23 mouse cellular contexts compared by ENCODE assay signal in the genomic region with DNA sequence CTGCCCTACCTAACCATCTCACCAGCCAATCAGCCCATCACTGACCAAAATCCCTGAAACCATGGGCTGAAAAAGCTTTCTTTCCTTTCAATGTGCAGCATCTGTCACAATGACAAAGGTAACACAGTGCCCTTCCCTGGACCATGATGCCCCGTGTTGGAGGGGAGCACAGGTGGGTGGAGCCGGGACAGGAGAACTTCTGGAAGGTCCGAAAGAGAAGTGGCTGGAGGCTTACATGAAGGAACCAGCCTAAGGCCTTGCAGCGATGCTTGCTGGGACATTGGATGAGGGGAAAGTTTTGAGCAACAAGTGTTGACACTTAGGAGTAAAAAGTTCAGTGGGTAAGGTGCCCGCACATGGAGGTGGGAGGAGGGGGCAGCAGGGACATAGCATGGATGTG. TPM values are rescaled to one million over a fixed set of nuclear protein-coding genes. Genes with fewer than 3 reads are reported as not detected.
DNase-seq lines count a peak whose midpoint lies in the region; ATAC-seq and TF ChIP-seq lines count a peak whose summit lies in the region.
"Had no signal": no experiment of that assay in that cellular context is flagged by ENCODE, and none has a peak within 500 bp of the region (broad histone marks: within the 10 kb centered on the region; RNA-seq: fewer than 3 reads in every experiment).

No protein-coding gene starts in this region.

- no peaks in the 10 kb centered on the region for H3K27me3 ChIP-seq in embryonic facial prominence, embryonic 15.5 days
- no peaks in the 10 kb centered on the region for H3K27me3 ChIP-seq in embryonic facial prominence, embryonic 10.5 days (replicated peaks; ENCODE audit: low read depth, poor library complexity, severe bottlenecking)
- no peaks in the 10 kb centered on the region for H3K27me3 ChIP-seq in heart, adult 2 months (ENCODE audit: control insufficient read depth, insufficient read depth, low read length)
- no peaks in the 10 kb centered on the region for H3K27me3 ChIP-seq in midbrain, embryonic 10.5 days (ENCODE audit: low read depth, poor library complexity, severe bottlenecking)
- no peaks in the 10 kb centered on the region for H3K27me3 ChIP-seq in midbrain, embryonic 14.5 days (ENCODE audit: control insufficient read depth, insufficient read depth, low read length)
- H3K27me3 ChIP-seq: CH12.LX; embryonic facial prominence, embryonic 13.5 days; forebrain, embryonic 13.5 days; forebrain, embryonic 15.5 days; Patski had no signal

- H3K9me3 ChIP-seq in embryonic facial prominence, embryonic 15.5 days (replicated peaks): no peaks in the 10 kb centered on the region
- peaks cover 4% of the 10 kb centered on the region for H3K9me3 ChIP-seq in embryonic facial prominence, embryonic 10.5 days
- peaks cover 11% of the 10 kb centered on the region for H3K9me3 ChIP-seq in midbrain, embryonic 10.5 days (replicated peaks)
- H3K9me3 ChIP-seq in midbrain, embryonic 14.5 days (ENCODE audit: control insufficient read depth, low read length): no peaks in the 10 kb centered on the region
- H3K9me3 ChIP-seq: forebrain, embryonic 13.5 days; forebrain, embryonic 15.5 days had no signal

- H3K4me3 ChIP-seq in embryonic facial prominence, embryonic 15.5 days (replicated peaks): no peak overlapping the region
- no peak overlapping the region for H3K4me3 ChIP-seq in embryonic facial prominence, embryonic 10.5 days
- no peak overlapping the region for H3K4me3 ChIP-seq in heart, adult 2 months
- no peak overlapping the region for H3K4me3 ChIP-seq in midbrain, embryonic 10.5 days
- no peak overlapping the region for H3K4me3 ChIP-seq in midbrain, embryonic 14.5 days (replicated peaks; ENCODE audit: low read depth, low read length)
- H3K4me3 ChIP-seq: embryonic facial prominence, embryonic 13.5 days; forebrain, embryonic 13.5 days; forebrain, embryonic 15.5 days had no signal

- no peak for DNase-seq in embryonic facial prominence, embryonic 10.5 days (ENCODE audit: low spot score)
- peak; percentile 93 for DNase-seq in heart, adult 11 months
- DNase-seq in heart, adult 2 months: no peak
- no peak for DNase-seq in midbrain, embryonic 10.5 days (ENCODE audit: low spot score)
- no peak for DNase-seq in midbrain, embryonic 14.5 days
- DNase-seq: adrenal gland, adult 8-10 months; adrenal gland, postnatal 14 days; adrenal gland, postnatal 36 days; B cell, adult 2 months; cerebellum, adult 11-12 months; cerebellum, adult 2 months; cerebellum, adult 9-10 months; cerebellum, postnatal 25 days; forebrain, postnatal 0 days had no signal

- no peak overlapping the region for H3K9ac ChIP-seq in embryonic facial prominence, embryonic 15.5 days
- no peak overlapping the region for H3K9ac ChIP-seq in heart, adult 2 months (ENCODE audit: low read depth, low read length)
- H3K9ac ChIP-seq in midbrain, embryonic 14.5 days (replicated peaks; ENCODE audit: low read length): no peak overlapping the region
- H3K9ac ChIP-seq: embryonic facial prominence, embryonic 13.5 days; forebrain, embryonic 13.5 days; forebrain, embryonic 15.5 days; forebrain, postnatal 0 days had no signal

- H3K27ac ChIP-seq in embryonic facial prominence, embryonic 15.5 days (replicated peaks): no peak overlapping the region
- H3K27ac ChIP-seq in embryonic facial prominence, embryonic 10.5 days (replicated peaks): no peak overlapping the region
- no peak overlapping the region for H3K27ac ChIP-seq in heart, adult 2 months
- H3K27ac ChIP-seq in midbrain, embryonic 10.5 days (replicated peaks): peak overlapping the region; percentile 46
- H3K27ac ChIP-seq in midbrain, embryonic 14.5 days (replicated peaks; ENCODE audit: low read depth, low read length): no peak overlapping the region
- H3K27ac ChIP-seq: embryonic facial prominence, embryonic 13.5 days; forebrain, embryonic 13.5 days; forebrain, embryonic 15.5 days had no signal

- H3K4me1 ChIP-seq in embryonic facial prominence, embryonic 15.5 days: peaks cover 9% of the 10 kb centered on the region; the same call in 1 of the 2 replicates
- H3K4me1 ChIP-seq in embryonic facial prominence, embryonic 10.5 days: 0 out of 2 replicates have a peak, but pooled peaks cover 3% of the 10 kb centered on the region
- peaks cover 26% of the 10 kb centered on the region for H3K4me1 ChIP-seq in heart, adult 2 months (ENCODE audit: control insufficient read depth, insufficient read depth, low read length)
- H3K4me1 ChIP-seq in midbrain, embryonic 10.5 days: peaks cover 21% of the 10 kb centered on the region
- no peaks in the 10 kb centered on the region for H3K4me1 ChIP-seq in midbrain, embryonic 14.5 days (ENCODE audit: control insufficient read depth, insufficient read depth, low read length)
- H3K4me1 ChIP-seq: embryonic facial prominence, embryonic 13.5 days; forebrain, embryonic 13.5 days; forebrain, embryonic 15.5 days had no signal

- WGBS in embryonic facial prominence, embryonic 15.5 days: 79% methylated on average over 5 of the region's 5 CpGs
- 84% methylated on average over 5 of the region's 5 CpGs for WGBS in embryonic facial prominence, embryonic 10.5 days
- 91% methylated on average over 5 of the region's 5 CpGs for WGBS in heart, adult 2 months
- WGBS in midbrain, embryonic 10.5 days: 84% methylated on average over 5 of the region's 5 CpGs
- WGBS in midbrain, embryonic 14.5 days: 86% methylated on average over 5 of the region's 5 CpGs

- no peak overlapping the region for H3K4me2 ChIP-seq in embryonic facial prominence, embryonic 15.5 days (replicated peaks)
- no peak overlapping the region for H3K4me2 ChIP-seq in midbrain, embryonic 14.5 days (ENCODE audit: low read length)
- H3K4me2 ChIP-seq: embryonic facial prominence, embryonic 13.5 days; forebrain, embryonic 13.5 days; forebrain, embryonic 15.5 days had no signal

- no peak for TF ChIP-seq POLR2A in heart, adult 2 months (IDR thresholded peaks at IDR 0.05; ENCODE audit: insufficient read depth, low read depth, low read length)

- TF ChIP-seq EP300 in heart, adult 2 months (IDR thresholded peaks at IDR 0.05; ENCODE audit: insufficient read depth, low read depth, low read length): no peak

- intact Hi-C loops in heart, adult 2 months (cut with DNase I): no loop called here

- TF ChIP-seq CTCF in heart, adult 2 months (IDR thresholded peaks at IDR 0.05): no peak

- H3K79me2 ChIP-seq in heart, adult 2 months (replicated peaks; ENCODE audit: control insufficient read depth, insufficient read depth, low read length): no peaks in the 10 kb centered on the region

- peak; percentile 10; the same call in 1 of the 2 replicates for ATAC-seq in embryonic facial prominence, embryonic 15.5 days (ENCODE audit: insufficient number of reproducible peaks, low FRiP score, low TSS enrichment, low read depth)
- ATAC-seq in midbrain, embryonic 14.5 days (ENCODE audit: low FRiP score, low TSS enrichment): no peak
- ATAC-seq: activated CD4-positive, CD25-positive, alpha-beta regulatory T cell, adult 4 months; CD4-positive, CD25-positive, alpha-beta regulatory T cell, adult 4 months; forebrain, embryonic 13.5 days; forebrain, embryonic 15.5 days; forebrain, postnatal 0 days; Patski had no signal

- H3K36me3 ChIP-seq in embryonic facial prominence, embryonic 15.5 days: no peaks in the 10 kb centered on the region
- H3K36me3 ChIP-seq in embryonic facial prominence, embryonic 10.5 days (replicated peaks): no peaks in the 10 kb centered on the region
- no peaks in the 10 kb centered on the region for H3K36me3 ChIP-seq in heart, adult 2 months (ENCODE audit: control insufficient read depth, insufficient read depth, low read length)
- H3K36me3 ChIP-seq in midbrain, embryonic 10.5 days: 0 out of 2 replicates have a peak, but pooled peaks cover 4% of the 10 kb centered on the region
- no peaks in the 10 kb centered on the region for H3K36me3 ChIP-seq in midbrain, embryonic 14.5 days (ENCODE audit: control insufficient read depth, insufficient read depth, low read length)
- H3K36me3 ChIP-seq: embryonic facial prominence, embryonic 13.5 days; forebrain, embryonic 15.5 days had no signal

RNA-seq across cellular contexts. Expression of gene Nuak2, which starts 32.5 kb away (rescaled TPM):
- polyA plus RNA-seq in embryonic facial prominence, embryonic 15.5 days (2015; fragmentation: Nextera tagmentation; extraction: Ambion mirVana): 8.5 and 9.1 TPM in 2 replicates
- 12.6 and 19.6 TPM in 2 replicates for polyA plus RNA-seq in embryonic facial prominence, embryonic 10.5 days (2016; fragmentation: Nextera tagmentation; extraction: Ambion mirVana)
- total RNA-seq in heart, adult 2 months (2021): 1 to 10 TPM; 4.1 to 4.3 TPM
- polyA plus RNA-seq in heart, adult 2 months (2012; rRNA removed): 2.8 and 4.0 TPM in 2 replicates
- 87.1 and 101 TPM in 2 replicates for polyA plus RNA-seq in midbrain, embryonic 10.5 days (2016; fragmentation: Nextera tagmentation; extraction: Ambion mirVana)
- 22.3 and 38.0 TPM in 2 replicates for polyA plus RNA-seq in midbrain, embryonic 14.5 days (2014; fragmentation: Nextera tagmentation; extraction: Ambion mirVana)
- polyA plus RNA-seq: G1E had no signal

RNA-seq across cellular contexts. Expression of gene Tmcc2, which starts 42.7 kb away (rescaled TPM):
- 9.8 and 10.7 TPM in 2 replicates for polyA plus RNA-seq in embryonic facial prominence, embryonic 15.5 days (2015; fragmentation: Nextera tagmentation; extraction: Ambion mirVana)
- polyA plus RNA-seq in embryonic facial prominence, embryonic 10.5 days (2016; fragmentation: Nextera tagmentation; extraction: Ambion mirVana): 10.2 and 11.7 TPM in 2 replicates
- total RNA-seq in heart, adult 2 months (2021): 10 to 100 TPM; 21.9 to 25.4 TPM
- 17.5 and 19.4 TPM in 2 replicates for polyA plus RNA-seq in heart, adult 2 months (2012; rRNA removed)
- 9.6 and 13.3 TPM in 2 replicates for polyA plus RNA-seq in midbrain, embryonic 10.5 days (2016; fragmentation: Nextera tagmentation; extraction: Ambion mirVana)
- 28.4 and 29.1 TPM in 2 replicates for polyA plus RNA-seq in midbrain, embryonic 14.5 days (2014; fragmentation: Nextera tagmentation; extraction: Ambion mirVana)

RNA-seq across cellular contexts. Expression of gene Klhdc8a, which starts 50.0 kb away (rescaled TPM):
- 0.29 and 0.87 TPM in 2 replicates for polyA plus RNA-seq in embryonic facial prominence, embryonic 15.5 days (2015; fragmentation: Nextera tagmentation; extraction: Ambion mirVana)
- 0.46 and 0.58 TPM in 2 replicates for polyA plus RNA-seq in embryonic facial prominence, embryonic 10.5 days (2016; fragmentation: Nextera tagmentation; extraction: Ambion mirVana)
- total RNA-seq in heart, adult 2 months (2021): 10 to 100 TPM; 15.4 to 21.0 TPM
- polyA plus RNA-seq in heart, adult 2 months (2012; rRNA removed): 15.9 and 18.7 TPM in 2 replicates
- 1.4 and 2.8 TPM in 2 replicates for polyA plus RNA-seq in midbrain, embryonic 10.5 days (2016; fragmentation: Nextera tagmentation; extraction: Ambion mirVana)
- polyA plus RNA-seq in midbrain, embryonic 14.5 days (2014; fragmentation: Nextera tagmentation; extraction: Ambion mirVana): 10.1 and 11.1 TPM in 2 replicates
- total RNA-seq: CH12.LX had no signal
- polyA plus RNA-seq: activated CD4-positive, CD25-positive, alpha-beta regulatory T cell, adult 4 months; G1E had no signal
